ENCODE assay signal across 17 mouse cellular contexts in the genomic region with DNA sequence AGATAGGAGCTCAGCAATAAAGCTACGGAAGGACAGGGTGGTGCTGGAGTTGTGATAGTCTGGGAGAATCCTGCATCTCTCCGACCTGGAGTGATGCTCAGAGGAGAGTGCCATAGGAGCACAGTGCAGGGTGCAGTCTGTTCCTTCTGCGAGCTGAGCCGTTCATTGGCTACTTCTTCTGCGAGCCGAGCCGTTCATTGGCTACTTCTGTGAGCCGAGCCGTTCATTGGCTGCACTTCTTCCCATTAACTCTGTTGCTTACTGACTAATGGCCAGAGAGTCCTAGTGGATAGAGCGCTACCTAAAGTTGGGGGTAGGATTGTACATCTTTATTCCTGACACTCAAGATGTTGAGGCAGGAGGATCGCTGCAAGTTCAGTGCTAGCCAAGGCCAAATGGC.
A peak's percentile ranks its signal among the peaks of the same experiment; 100 is the strongest.
DNase-seq lines count a peak whose midpoint lies in the region; ATAC-seq and TF ChIP-seq lines count a peak whose summit lies in the region.
"Had no signal": no experiment of that assay in that cellular context is flagged by ENCODE, and none has a peak within 500 bp of the region (broad histone marks: within the 10 kb centered on the region; RNA-seq: fewer than 3 reads in every experiment).

No protein-coding gene starts in this region.

- no peak overlapping the region for H3K4me2 ChIP-seq in kidney, embryonic 16.5 days (replicated peaks; ENCODE audit: low read depth, low read length)
- no peak overlapping the region for H3K4me2 ChIP-seq in intestine, embryonic 16.5 days (ENCODE audit: low read depth, low read length)
- H3K4me2 ChIP-seq in stomach, embryonic 14.5 days (replicated peaks; ENCODE audit: low read depth, low read length): no peak overlapping the region
- H3K4me2 ChIP-seq: neural tube, embryonic 15.5 days had no signal

- WGBS in kidney, embryonic 16.5 days: 81% methylated on average over 11 of the region's 11 CpGs
- 68% methylated on average over 11 of the region's 11 CpGs for WGBS in intestine, embryonic 16.5 days
- WGBS in stomach, embryonic 14.5 days: 66% methylated on average over 11 of the region's 11 CpGs

- H3K27ac ChIP-seq in kidney, embryonic 16.5 days (ENCODE audit: low read length): no peak overlapping the region
- H3K27ac ChIP-seq in ES-E14 (ENCODE audit: insufficient read depth, low read depth, low read length, poor library complexity, severe bottlenecking): no peak overlapping the region
- H3K27ac ChIP-seq in intestine, embryonic 16.5 days (ENCODE audit: low read length): peak overlapping the region; percentile 42
- H3K27ac ChIP-seq in stomach, embryonic 14.5 days (ENCODE audit: low read length): peak overlapping the region; percentile 40
- H3K27ac ChIP-seq: macrophage; neural tube, embryonic 15.5 days had no signal

- no peak overlapping the region for H3K9ac ChIP-seq in kidney, embryonic 16.5 days (replicated peaks; ENCODE audit: low read length)
- no peak overlapping the region for H3K9ac ChIP-seq in ES-E14 (ENCODE audit: insufficient read depth, low read depth, low read length, poor library complexity, severe bottlenecking)
- no peak overlapping the region for H3K9ac ChIP-seq in intestine, embryonic 16.5 days (ENCODE audit: low read depth, low read length)
- no peak overlapping the region for H3K9ac ChIP-seq in stomach, embryonic 14.5 days (replicated peaks; ENCODE audit: low read depth, low read length)
- H3K9ac ChIP-seq: neural tube, embryonic 15.5 days had no signal

- in situ Hi-C loops in ES-E14 (cut with MboI; ENCODE audit: low sequenced_read_pairs in 2 of 2, unreplicated experiment in 2 of 2): no loop called here

- no peaks in the 10 kb centered on the region for H3K36me3 ChIP-seq in kidney, embryonic 16.5 days (ENCODE audit: insufficient read depth, low read length)
- no peaks in the 10 kb centered on the region for H3K36me3 ChIP-seq in ES-E14 (ENCODE audit: control insufficient read depth, insufficient read depth, low read length, poor library complexity, severe bottlenecking)
- H3K36me3 ChIP-seq in intestine, embryonic 16.5 days (ENCODE audit: control insufficient read depth, insufficient read depth, low read length): no peaks in the 10 kb centered on the region
- no peaks in the 10 kb centered on the region for H3K36me3 ChIP-seq in stomach, embryonic 14.5 days (ENCODE audit: control insufficient read depth, insufficient read depth, low read length)
- H3K36me3 ChIP-seq: neural tube, embryonic 15.5 days had no signal

- no peaks in the 10 kb centered on the region for H3K27me3 ChIP-seq in kidney, embryonic 16.5 days (ENCODE audit: insufficient read depth, low read length)
- no peaks in the 10 kb centered on the region for H3K27me3 ChIP-seq in intestine, embryonic 16.5 days (replicated peaks; ENCODE audit: control insufficient read depth, insufficient read depth, low read length)
- no peaks in the 10 kb centered on the region for H3K27me3 ChIP-seq in stomach, embryonic 14.5 days (ENCODE audit: control insufficient read depth, insufficient read depth, low read length)
- H3K27me3 ChIP-seq: neural tube, embryonic 15.5 days had no signal

- 0 out of 2 replicates have a peak, but pooled peaks have one; percentile 12 for ATAC-seq in kidney, embryonic 16.5 days (ENCODE audit: low FRiP score, low TSS enrichment)
- ATAC-seq in intestine, embryonic 16.5 days: peak; percentile 38; the same call in 1 of the 2 replicates
- 0 out of 2 replicates have a peak, but pooled peaks have one; percentile 19 for ATAC-seq in stomach, embryonic 14.5 days (ENCODE audit: insufficient number of reproducible peaks, insufficient read depth, low FRiP score, low read depth)
- no peak for ATAC-seq in erythroid progenitor cell, adult 5-6 weeks (replicated peaks; ENCODE audit: low FRiP score, poor library complexity, severe bottlenecking)

- H3K9me3 ChIP-seq in kidney, embryonic 16.5 days (ENCODE audit: low read length): no peaks in the 10 kb centered on the region
- no peaks in the 10 kb centered on the region for H3K9me3 ChIP-seq in ES-E14 (ENCODE audit: control insufficient read depth, insufficient read depth, low read depth, low read length)
- H3K9me3 ChIP-seq in intestine, embryonic 16.5 days (ENCODE audit: control insufficient read depth, low read length): no peaks in the 10 kb centered on the region
- no peaks in the 10 kb centered on the region for H3K9me3 ChIP-seq in stomach, embryonic 14.5 days (ENCODE audit: control insufficient read depth, low read depth, low read length)
- H3K9me3 ChIP-seq: neural tube, embryonic 15.5 days had no signal

- no peak for DNase-seq in kidney, postnatal 25 days
- peak; percentile 31 for DNase-seq in ES-E14 (ENCODE audit: low read depth, low spot score)
- no peak for DNase-seq in right cerebral cortex, adult 18-20 months
- DNase-seq in thymus, postnatal 14 days: no peak
- DNase-seq: B cell, adult 2 months; cerebellum, adult 11 months; gastrocnemius, postnatal 10 days; kidney, postnatal 14 days; midbrain, embryonic 14.5 days; right cerebral cortex, postnatal 4 days had no signal

- no peaks in the 10 kb centered on the region for H3K4me1 ChIP-seq in kidney, embryonic 16.5 days (ENCODE audit: insufficient read depth, low read length)
- no peaks in the 10 kb centered on the region for H3K4me1 ChIP-seq in ES-E14 (ENCODE audit: control insufficient read depth in 2 of 2, insufficient read depth in 2 of 2, low read length in 2 of 2, poor library complexity in 1 of 2)
- no peaks in the 10 kb centered on the region for H3K4me1 ChIP-seq in intestine, embryonic 16.5 days (ENCODE audit: control insufficient read depth, insufficient read depth, low read length)
- H3K4me1 ChIP-seq in stomach, embryonic 14.5 days (ENCODE audit: control insufficient read depth, insufficient read depth, low read length): 0 out of 2 replicates have a peak, but pooled peaks cover 7% of the 10 kb centered on the region
- H3K4me1 ChIP-seq: neural tube, embryonic 15.5 days had no signal

- no peak overlapping the region for H3K4me3 ChIP-seq in kidney, embryonic 16.5 days (ENCODE audit: low read length)
- H3K4me3 ChIP-seq in ES-E14 (ENCODE audit: insufficient read depth in 1 of 2, low read depth in 1 of 2, low read length in 2 of 2, poor library complexity in 1 of 2, severe bottlenecking in 1 of 2): peak overlapping the region in 1 of 2 experiments; percentile 47; a peak in 2 of 4 replicates
- no peak overlapping the region for H3K4me3 ChIP-seq in intestine, embryonic 16.5 days (ENCODE audit: low read length)
- no peak overlapping the region for H3K4me3 ChIP-seq in stomach, embryonic 14.5 days (ENCODE audit: low read depth, low read length)
- H3K4me3 ChIP-seq: myocyte; neural tube, embryonic 15.5 days had no signal

TF ChIP-seq in ES-E14, 5 proteins besides CTCF, POLR2A, EP300 and RAD21:
- TF ChIP-seq ZC3H11A (IDR thresholded peaks at IDR 0.05; ENCODE audit: borderline replicate concordance, low read depth, low read length) (no peak), MAFK (IDR thresholded peaks at IDR 0.05; ENCODE audit: insufficient read depth, low read depth, low read length) (no peak), CHD2 (IDR thresholded peaks at IDR 0.05; ENCODE audit: low read depth, low read length) (peak; percentile 65; the same call in 1 of the 2 replicates)
TF ChIP-seq in ES-E14: peak in this region for 1.

Comparison
In these comparisons a context has a peak if more than half of its experiments do, and no peak if none do; other contexts are left out.
1. H3K27ac ChIP-seq: peak in intestine, embryonic 16.5 days (single experiment) and stomach, embryonic 14.5 days (single experiment); none in kidney, embryonic 16.5 days (single experiment) and ES-E14 (single experiment).